Mouse (Mus musculus): ENCODE data around the gene Khsrp. TPM values are rescaled to one million over a fixed set of nuclear protein-coding genes. Genes with fewer than 3 reads are reported as not detected.
"Not testable (repeated sequence)": the region's sequence is repeated elsewhere in the genome, so short reads cannot be mapped to it uniquely, and the experiment has no call there.

The Khsrp gene
- polyA plus RNA-seq, 1 experiment from 2014 or later = 44.9 TPM

DNA sequence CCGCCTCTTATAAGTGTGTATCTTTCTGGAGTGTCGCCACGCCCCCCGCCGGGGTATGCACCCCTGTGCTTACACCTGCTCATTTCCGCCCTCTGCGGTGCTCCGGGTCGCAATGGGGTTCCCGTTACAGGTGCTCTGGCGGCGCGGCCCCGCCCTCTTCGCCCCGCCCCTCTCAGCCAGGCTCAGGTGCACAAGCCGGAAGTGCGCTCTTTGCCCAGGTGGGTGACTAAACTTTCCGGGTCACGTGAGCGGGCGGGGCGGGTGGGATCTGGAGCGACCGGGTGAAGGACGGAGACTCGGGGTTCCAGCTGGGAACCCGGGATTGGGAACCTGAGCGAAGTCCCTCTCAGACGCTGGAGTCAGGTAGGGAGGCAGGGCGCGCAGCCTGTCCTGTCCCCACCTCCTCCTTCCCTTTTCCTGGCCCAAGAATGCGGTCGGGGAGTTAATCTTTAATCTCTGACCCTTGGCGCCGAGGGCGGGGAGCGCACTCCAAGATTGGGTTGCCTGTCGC lies 30.7 kb upstream of the Khsrp start:
- H3K27me3 ChIP-seq (replicated peaks; ENCODE audit: control insufficient read depth, insufficient read depth, low read length) = peaks cover 44% of the 10 kb centered on the region
- H3K4me3 ChIP-seq (ENCODE audit: low read depth, low read length) = peak overlapping the region; percentile 36
- H3K4me1 ChIP-seq (ENCODE audit: control insufficient read depth, insufficient read depth, low read length) = peaks cover 4% of the 10 kb centered on the region
- 1% methylated on average over 31 of the region's 39 CpGs for WGBS
- H3K9me3 ChIP-seq (ENCODE audit: control insufficient read depth, low read length) = no peaks in the 10 kb centered on the region
- peak overlapping the region; percentile 48 for H3K4me2 ChIP-seq (ENCODE audit: low read depth, low read length)
- ATAC-seq (ENCODE audit: low read depth) (peak; percentile 24; the same call in 1 of the 2 replicates), DNase-seq (ENCODE audit: low spot score) (peak; percentile 72)
- H3K9ac ChIP-seq (ENCODE audit: low read depth, low read length) = peak overlapping the region; percentile 47
- H3K36me3 ChIP-seq (ENCODE audit: control insufficient read depth, insufficient read depth, low read length) = no peaks in the 10 kb centered on the region
- H3K27ac ChIP-seq (replicated peaks; ENCODE audit: low read depth, low read length) = no peak overlapping the region

DNA sequence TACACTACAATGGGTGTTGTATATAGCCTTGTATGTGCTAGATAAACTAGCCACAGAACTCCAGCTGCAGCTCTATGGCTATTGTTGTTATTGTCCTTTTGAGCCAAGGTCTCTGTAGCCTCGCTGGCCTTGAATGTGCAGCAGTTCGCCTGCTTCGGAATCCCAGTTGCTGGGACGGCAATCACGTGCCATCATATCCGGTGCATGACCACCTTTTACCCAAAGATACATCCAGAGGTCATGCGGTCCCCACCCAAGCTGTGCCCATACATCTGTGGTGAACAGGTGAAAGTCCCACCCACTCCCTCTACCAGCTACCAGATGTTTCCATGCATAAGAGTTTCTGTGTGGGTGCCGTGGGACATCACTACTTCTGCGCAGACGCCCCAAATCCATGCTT lies 29.7 kb upstream of the Khsrp start:
- ATAC-seq (ENCODE audit: low read depth) (no peak), DNase-seq (ENCODE audit: low spot score) (no peak)
- no peak overlapping the region for H3K27ac ChIP-seq (replicated peaks; ENCODE audit: low read depth, low read length)
- peaks cover 4% of the 10 kb centered on the region; the same call in 1 of the 2 replicates for H3K36me3 ChIP-seq (ENCODE audit: control insufficient read depth, insufficient read depth, low read length)
- H3K4me3 ChIP-seq (ENCODE audit: low read depth, low read length) = peak overlapping the region; percentile 81
- no peaks in the 10 kb centered on the region for H3K9me3 ChIP-seq (ENCODE audit: control insufficient read depth, low read length)
- 46% methylated on average over 10 of the region's 10 CpGs for WGBS
- no peak overlapping the region for H3K9ac ChIP-seq (ENCODE audit: low read depth, low read length)
- H3K4me2 ChIP-seq (ENCODE audit: low read depth, low read length) = peak overlapping the region; percentile 82
- H3K4me1 ChIP-seq (ENCODE audit: control insufficient read depth, insufficient read depth, low read length) = peaks cover 4% of the 10 kb centered on the region
- peaks cover 44% of the 10 kb centered on the region for H3K27me3 ChIP-seq (replicated peaks; ENCODE audit: control insufficient read depth, insufficient read depth, low read length)

- peak overlapping the region; percentile 82 for H3K4me2 ChIP-seq (ENCODE audit: low read depth, low read length)
- no peaks in the 10 kb centered on the region for H3K9me3 ChIP-seq (ENCODE audit: control insufficient read depth, low read length)
- peaks cover 4% of the 10 kb centered on the region; the same call in 1 of the 2 replicates for H3K36me3 ChIP-seq (ENCODE audit: control insufficient read depth, insufficient read depth, low read length)
- under 1% methylated on average over 43 of the region's 44 CpGs for WGBS
- peak; percentile 98 for DNase-seq (ENCODE audit: low spot score)
- peaks cover 42% of the 10 kb centered on the region for H3K27me3 ChIP-seq (replicated peaks; ENCODE audit: control insufficient read depth, insufficient read depth, low read length)
- peaks cover 4% of the 10 kb centered on the region for H3K4me1 ChIP-seq (ENCODE audit: control insufficient read depth, insufficient read depth, low read length)
- ATAC-seq (ENCODE audit: low read depth) = peak; percentile 92
- peak overlapping the region; percentile 1; the same call in 1 of the 2 replicates for H3K27ac ChIP-seq (replicated peaks; ENCODE audit: low read depth, low read length)
- peak overlapping the region; percentile 81 for H3K4me3 ChIP-seq (ENCODE audit: low read depth, low read length)
- H3K9ac ChIP-seq (ENCODE audit: low read depth, low read length) = 0 out of 2 replicates have a peak overlapping the region, but pooled peaks have one; percentile 73
Observed at GRCm38 (mm10) chr17:57060231-57060801, 29.0 kb upstream of the Khsrp start.

DNA sequence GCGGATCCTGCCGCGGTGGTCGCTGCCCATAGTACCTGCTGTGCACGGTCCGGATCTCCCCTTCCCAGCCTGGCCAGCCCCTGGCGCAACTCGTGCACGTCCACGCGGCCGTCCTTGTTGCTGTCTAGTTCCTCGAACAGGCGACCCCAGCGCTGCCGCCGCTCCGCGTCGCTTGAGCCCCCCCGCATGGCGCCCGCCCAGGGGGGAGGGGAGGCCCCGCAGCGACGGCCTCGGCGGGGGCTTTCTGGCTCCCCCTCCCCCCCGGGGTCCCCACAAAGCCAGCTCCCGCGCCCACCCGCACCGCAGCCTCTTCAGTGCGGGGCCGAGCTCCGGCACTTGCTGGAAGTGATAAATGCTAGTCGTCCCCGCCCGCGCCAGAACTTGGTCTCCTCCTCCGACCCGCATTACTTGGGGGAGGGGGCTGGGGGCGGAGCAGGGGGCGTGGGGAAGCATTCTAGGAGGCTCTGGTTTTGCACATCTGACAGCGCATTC lies 28.2 kb upstream of the Khsrp start, which contains the start of gene Slc25a23:
Gene Slc25a23 (minus strand): TSS at position 378 of the 492 bp plus-strand sequence.
- H3K4me3 ChIP-seq (ENCODE audit: low read depth, low read length) = peak within 1 kb of the TSS; percentile 81
- H3K36me3 ChIP-seq (ENCODE audit: control insufficient read depth, insufficient read depth, low read length) = peaks cover 4% of the 10 kb centered on the region; the same call in 1 of the 2 replicates
- ATAC-seq (ENCODE audit: low read depth) (peak; percentile 78), DNase-seq (ENCODE audit: low spot score) (peak; percentile 91)
- no peaks in the 10 kb centered on the region for H3K9me3 ChIP-seq (ENCODE audit: control insufficient read depth, low read length)
- peak within 1 kb of the TSS; percentile 73 for H3K9ac ChIP-seq (ENCODE audit: low read depth, low read length)
- peak within 1 kb of the TSS; percentile 82 for H3K4me2 ChIP-seq (ENCODE audit: low read depth, low read length)
- peaks cover 4% of the 10 kb centered on the region for H3K4me1 ChIP-seq (ENCODE audit: control insufficient read depth, insufficient read depth, low read length)
- 0% methylated on average over 1 of the region's 45 CpGs for WGBS
- peaks cover 34% of the 10 kb centered on the region for H3K27me3 ChIP-seq (replicated peaks; ENCODE audit: control insufficient read depth, insufficient read depth, low read length)
- H3K27ac ChIP-seq (replicated peaks; ENCODE audit: low read depth, low read length) = peak within 1 kb of the TSS; percentile 1; the same call in 1 of the 2 replicates

DNA sequence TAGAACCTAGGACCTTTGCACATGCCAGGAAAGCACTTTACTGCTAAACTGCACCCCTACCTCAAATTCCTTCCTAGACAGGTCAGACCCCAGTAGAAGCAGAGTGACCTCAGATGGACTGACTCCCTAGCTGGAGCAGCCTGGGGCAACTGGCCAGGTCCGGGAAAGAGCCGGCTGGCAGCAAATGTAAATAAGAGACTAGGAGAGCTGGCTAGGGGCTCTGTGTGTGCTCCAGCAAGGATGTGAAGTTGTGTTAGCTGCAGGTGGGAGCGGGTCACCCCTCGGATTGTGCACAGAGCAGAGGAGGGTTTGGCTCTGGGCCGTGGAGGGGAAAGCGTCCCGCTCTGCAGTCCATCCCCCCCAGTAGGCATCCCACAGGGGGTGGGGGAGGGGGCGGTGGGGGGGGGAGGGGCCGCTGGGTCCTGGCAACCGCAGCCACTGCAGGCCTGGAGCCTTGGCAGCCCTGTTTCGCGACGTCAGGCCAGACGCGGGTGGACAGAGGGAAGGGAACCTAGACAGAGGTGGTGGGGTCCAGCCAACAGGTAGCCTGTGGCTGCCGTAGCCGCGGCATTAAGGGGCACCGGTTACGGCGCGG lies 27.7 kb upstream of the Khsrp start, which contains the start of gene Crb3:
Gene Crb3 (plus strand): TSS at position 215 of the 595 bp plus-strand sequence.
- WGBS = 2% methylated on average over 5 of the region's 22 CpGs
- ATAC-seq (ENCODE audit: low read depth) (no peak), DNase-seq (ENCODE audit: low spot score) (no peak)

DNA sequence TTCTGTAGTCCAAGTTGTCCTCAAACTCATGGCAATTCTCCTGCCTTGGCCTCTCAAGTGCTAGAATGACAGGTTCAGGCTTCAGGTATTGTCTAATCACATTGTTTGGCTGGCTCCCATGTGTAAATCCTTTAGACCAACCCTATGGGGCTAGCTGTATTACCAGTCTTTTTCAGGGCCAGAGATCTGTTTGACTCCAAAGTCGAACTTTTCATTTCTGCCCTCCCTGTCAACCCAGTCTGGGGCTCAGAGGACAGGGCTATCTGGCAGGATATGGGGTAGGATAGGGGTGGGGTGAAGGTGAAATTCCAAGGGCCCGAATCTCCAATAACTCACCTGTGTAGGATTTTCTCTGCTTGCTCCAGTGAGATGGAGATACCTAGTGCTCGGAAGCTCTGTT lies 24.9 kb upstream of the Khsrp start:
- H3K9ac ChIP-seq (ENCODE audit: low read depth, low read length) = no peak overlapping the region

More for the DNA sequence above, 27.7 kb upstream of the Khsrp start, which contains the start of gene Crb3:
- Histone ChIP-seq H3K27me3 (replicated peaks; ENCODE audit: control insufficient read depth, insufficient read depth, low read length) (peaks cover 29% of the 10 kb centered on the region), H3K36me3 (ENCODE audit: control insufficient read depth, insufficient read depth, low read length) (peaks cover 4% of the 10 kb centered on the region; the same call in 1 of the 2 replicates), H3K4me1 (ENCODE audit: control insufficient read depth, insufficient read depth, low read length) (peaks cover 4% of the 10 kb centered on the region), H3K4me3 (ENCODE audit: low read depth, low read length) (peak within 1 kb of the TSS; percentile 81), H3K27ac (replicated peaks; ENCODE audit: low read depth, low read length) (peak within 1 kb of the TSS; percentile 1; the same call in 1 of the 2 replicates), H3K4me2 (ENCODE audit: low read depth, low read length) (peak within 1 kb of the TSS; percentile 82), H3K9ac (ENCODE audit: low read depth, low read length) (peak within 1 kb of the TSS; percentile 73), H3K9me3 (ENCODE audit: control insufficient read depth, low read length) (no peaks in the 10 kb centered on the region)

DNA sequence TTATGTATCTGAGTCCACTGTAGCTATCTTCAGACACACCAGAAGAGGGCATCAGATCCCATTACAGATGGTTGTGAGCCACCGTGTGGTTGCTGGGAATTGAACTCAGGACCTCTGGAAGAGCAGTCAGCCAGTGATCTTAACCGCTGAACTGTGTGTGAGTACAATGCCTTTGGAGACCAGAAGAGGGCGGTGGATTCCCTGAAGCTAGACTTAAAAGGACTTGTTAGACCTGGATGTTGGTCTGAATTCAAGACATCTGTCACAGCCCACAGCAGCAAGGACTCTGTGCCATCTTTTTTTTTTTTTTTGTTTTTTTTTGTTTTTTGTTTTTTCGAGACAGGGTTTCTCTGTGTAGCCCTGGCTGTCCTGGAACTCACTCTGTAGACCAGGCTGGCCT lies 20.4 kb upstream of the Khsrp start:
- not testable (repeated sequence) for H3K4me1 ChIP-seq (ENCODE audit: control insufficient read depth, insufficient read depth, low read length); H3K9ac ChIP-seq (ENCODE audit: low read depth, low read length); H3K4me3 ChIP-seq (ENCODE audit: low read depth, low read length); ATAC-seq (ENCODE audit: low read depth); H3K27me3 ChIP-seq (replicated peaks; ENCODE audit: control insufficient read depth, insufficient read depth, low read length); H3K4me2 ChIP-seq (ENCODE audit: low read depth, low read length); H3K27ac ChIP-seq (replicated peaks; ENCODE audit: low read depth, low read length); DNase-seq (ENCODE audit: low spot score); H3K9me3 ChIP-seq (ENCODE audit: control insufficient read depth, low read length)
- 83% methylated on average over 4 of the region's 4 CpGs for WGBS
- H3K36me3 ChIP-seq (ENCODE audit: control insufficient read depth, insufficient read depth, low read length) = peaks cover 19% of the 10 kb centered on the region; the same call in 1 of the 2 replicates

More for the DNA sequence above, 24.9 kb upstream of the Khsrp start:
- Histone ChIP-seq H3K4me2 (ENCODE audit: low read depth, low read length) (no peak overlapping the region), H3K27ac (replicated peaks; ENCODE audit: low read depth, low read length) (no peak overlapping the region), H3K4me3 (ENCODE audit: low read depth, low read length) (no peak overlapping the region), H3K36me3 (ENCODE audit: control insufficient read depth, insufficient read depth, low read length) (peaks cover 19% of the 10 kb centered on the region; the same call in 1 of the 2 replicates), H3K27me3 (replicated peaks; ENCODE audit: control insufficient read depth, insufficient read depth, low read length) (peaks cover 5% of the 10 kb centered on the region), H3K4me1 (ENCODE audit: control insufficient read depth, insufficient read depth, low read length) (peaks cover 4% of the 10 kb centered on the region), H3K9me3 (ENCODE audit: control insufficient read depth, low read length) (no peaks in the 10 kb centered on the region)
- no peak for ATAC-seq (ENCODE audit: low read depth)
- 74% methylated on average over 3 of the region's 3 CpGs for WGBS
- DNase-seq (ENCODE audit: low spot score) = no peak

DNA sequence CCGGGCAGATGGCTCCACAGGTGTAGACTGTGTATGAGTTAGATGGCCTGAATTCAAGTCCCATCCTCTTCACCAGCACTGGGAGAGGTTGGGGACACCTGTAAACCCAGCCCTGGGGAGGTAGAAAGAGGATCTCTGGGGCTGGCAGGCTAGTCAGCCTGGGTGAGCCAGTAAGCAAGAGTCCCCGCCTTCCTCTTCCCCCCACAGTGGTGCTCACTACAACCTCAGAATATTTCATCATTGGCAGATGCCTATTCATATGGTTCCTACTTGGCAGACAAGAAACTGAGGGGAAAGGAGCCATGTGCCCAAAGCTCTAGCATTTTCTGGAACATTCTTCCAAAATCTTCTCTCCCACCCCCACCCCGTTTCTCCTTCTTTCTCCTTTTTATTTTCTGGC lies 17.5 kb upstream of the Khsrp start:
- ATAC-seq (ENCODE audit: low read depth) (no peak), DNase-seq (ENCODE audit: low spot score) (no peak)
- no peak overlapping the region for H3K27ac ChIP-seq (replicated peaks; ENCODE audit: low read depth, low read length)
- no peak overlapping the region for H3K4me2 ChIP-seq (ENCODE audit: low read depth, low read length)
- 93% methylated on average over 3 of the region's 3 CpGs for WGBS
- H3K27me3 ChIP-seq (replicated peaks; ENCODE audit: control insufficient read depth, insufficient read depth, low read length) = no peaks in the 10 kb centered on the region
- H3K36me3 ChIP-seq (ENCODE audit: control insufficient read depth, insufficient read depth, low read length) = peaks cover 20% of the 10 kb centered on the region
- H3K9me3 ChIP-seq (ENCODE audit: control insufficient read depth, low read length) = no peaks in the 10 kb centered on the region
- H3K4me1 ChIP-seq (ENCODE audit: control insufficient read depth, insufficient read depth, low read length) = no peaks in the 10 kb centered on the region
- no peak overlapping the region for H3K9ac ChIP-seq (ENCODE audit: low read depth, low read length)
- no peak overlapping the region for H3K4me3 ChIP-seq (ENCODE audit: low read depth, low read length)
